Mouse (Mus musculus) cerebellum, postnatal 36 days (tissue): Measurements from ENCODE around the gene Slc20a1.

ENCODE experiments used
- DNase-seq, 2 experiments: peaks; one replicate each; pipeline ENCODE4 v3.0.0; 2021 to 2022; ENCODE audit warnings: mixed read lengths in 2 of 2

The Slc20a1 gene

DNA sequence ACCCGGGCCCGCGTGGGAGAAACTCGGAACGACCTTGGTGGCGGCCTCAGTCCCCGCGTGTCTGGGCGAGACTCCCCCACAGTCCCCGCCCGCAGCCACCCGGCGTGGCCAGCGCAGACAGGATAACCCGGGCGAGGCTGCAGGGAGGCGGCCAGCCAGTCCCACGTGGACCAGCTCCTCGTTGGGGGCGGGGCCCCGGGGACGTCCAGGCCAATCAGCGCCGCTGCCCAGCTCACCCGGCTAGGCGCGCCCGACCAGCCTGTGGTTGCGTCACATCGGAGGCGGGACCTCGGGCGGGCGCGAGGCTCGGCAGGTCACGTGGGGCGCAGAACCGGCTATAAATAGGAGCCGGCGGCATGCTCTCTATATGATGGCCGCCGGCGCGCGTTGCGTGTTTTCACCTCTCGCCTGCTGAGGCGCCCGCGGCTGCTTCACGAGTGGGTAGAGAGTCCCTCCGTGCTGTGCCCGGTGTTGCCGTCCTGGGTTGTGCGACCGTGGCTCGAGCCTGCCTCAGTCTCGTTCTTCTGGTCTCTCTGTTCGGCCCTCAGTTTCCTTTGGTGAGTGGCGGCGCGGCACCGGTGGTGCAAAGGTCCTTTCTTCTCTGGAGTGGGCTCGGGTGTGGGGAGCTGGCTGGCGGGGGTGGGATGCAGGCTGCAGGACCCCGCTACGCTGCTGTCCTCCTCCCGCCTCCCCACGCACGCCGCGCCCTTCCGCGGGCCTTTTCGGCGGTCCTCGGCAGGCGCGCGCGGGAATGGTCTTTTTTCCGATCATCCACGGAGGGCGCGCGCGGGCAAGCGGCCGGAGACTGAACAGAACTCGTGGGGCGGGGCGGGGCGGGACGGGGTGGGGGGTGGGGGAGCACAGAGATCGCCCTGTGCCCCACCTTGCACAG, at the start of gene Slc20a1:
Gene Slc20a1 (plus strand): TSS at position 329 of the 892 bp plus-strand sequence.
- peak; percentile 98 to 100 for DNase-seq

DNA sequence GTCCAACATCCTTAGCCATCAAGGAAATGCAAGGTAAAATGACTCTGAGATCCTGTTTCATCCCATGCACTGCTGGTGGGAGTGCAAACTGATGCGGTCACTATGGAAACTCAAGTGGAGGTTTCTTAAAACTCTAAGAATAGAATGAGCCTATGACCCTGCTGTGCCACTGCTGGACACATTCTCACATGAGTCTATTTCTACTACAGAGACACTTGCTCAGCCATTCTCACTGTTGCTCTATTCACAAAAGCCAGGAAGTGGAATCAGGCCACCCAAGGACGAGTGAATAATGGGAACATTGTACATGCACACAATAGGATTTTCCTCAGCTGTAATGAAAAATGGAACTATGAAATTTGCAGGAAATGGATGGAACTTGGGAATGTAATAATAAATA, 49.7 kb upstream of the Slc20a1 start:
- no peak for DNase-seq

DNA sequence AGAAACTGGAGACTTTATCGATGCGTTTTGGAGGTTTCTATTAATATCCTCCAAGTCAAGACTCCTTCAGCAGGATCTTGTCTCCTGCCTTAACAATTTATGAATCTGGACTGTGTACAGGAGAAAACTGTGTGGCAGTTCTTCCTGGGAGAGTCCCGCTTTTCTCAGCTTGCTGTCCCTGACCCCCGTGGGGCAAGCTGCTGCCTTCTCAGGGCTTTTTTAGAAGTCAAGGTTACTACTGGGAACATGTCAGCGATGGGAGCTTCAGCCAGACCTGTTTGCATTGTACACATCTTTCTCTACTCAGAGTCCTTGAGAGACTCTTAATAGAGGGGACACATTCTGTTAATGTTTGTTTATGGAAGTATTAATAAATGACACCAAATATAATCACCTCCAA, 48.2 kb upstream of the Slc20a1 start:
- DNase-seq: no peak

DNA sequence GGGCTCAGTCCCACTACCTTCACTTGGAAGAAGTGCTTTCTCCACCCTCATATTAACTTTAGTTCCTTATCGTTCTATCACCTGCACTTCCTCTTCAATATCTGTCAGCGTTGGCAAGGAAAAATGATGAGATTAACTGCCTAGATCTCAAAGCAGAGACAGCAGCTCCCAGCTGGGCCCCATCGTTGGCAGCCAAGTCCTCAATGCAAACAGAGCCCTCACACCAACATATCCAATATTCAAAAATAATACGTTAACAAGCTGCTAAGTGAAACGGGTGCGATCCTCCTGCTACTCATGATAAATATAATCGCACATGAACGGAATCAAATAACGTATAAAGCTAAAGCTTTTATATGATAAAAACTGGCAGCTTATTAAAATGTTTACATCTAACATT, 47.5 kb upstream of the Slc20a1 start:
- DNase-seq: no peak

DNA sequence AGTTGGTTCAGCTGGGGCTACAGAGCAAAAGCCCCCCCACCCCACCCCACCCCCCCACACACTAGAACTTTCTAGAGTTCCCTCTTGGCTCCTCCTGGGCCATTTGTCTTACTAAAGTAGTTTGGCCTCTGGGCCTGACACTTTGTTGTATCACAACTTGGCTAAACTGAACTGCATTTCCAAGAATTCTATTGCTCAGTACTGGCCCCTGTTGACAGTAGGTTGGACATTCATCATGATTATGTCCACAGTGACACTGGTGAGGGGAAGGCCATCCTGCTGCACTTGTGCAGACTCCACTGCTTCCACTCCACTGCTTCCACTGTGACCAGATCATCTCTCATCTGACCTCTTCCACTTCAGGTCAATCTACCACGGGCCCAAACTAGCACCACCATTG, 45.8 kb upstream of the Slc20a1 start:
- DNase-seq: no peak

DNA sequence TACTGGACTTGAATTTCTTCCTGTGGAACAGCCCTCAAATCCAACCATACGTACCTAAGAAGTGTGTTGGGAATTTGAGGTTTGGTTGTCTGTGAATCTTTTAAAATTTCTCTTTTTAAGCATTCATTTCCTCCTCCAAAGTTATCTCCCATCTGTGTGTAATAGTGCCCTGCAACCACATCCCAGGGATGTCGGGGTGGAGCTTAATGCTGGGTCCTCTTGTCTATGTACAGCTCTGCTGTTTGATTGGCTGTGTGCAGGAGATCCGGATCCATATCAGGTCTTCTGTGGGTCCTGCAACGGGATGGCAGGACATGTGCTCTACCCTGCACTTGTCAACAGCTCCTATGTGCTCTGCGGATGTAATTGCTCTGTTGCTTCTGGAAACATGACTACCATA, 33.7 kb upstream of the Slc20a1 start:
- no peak for DNase-seq

DNA sequence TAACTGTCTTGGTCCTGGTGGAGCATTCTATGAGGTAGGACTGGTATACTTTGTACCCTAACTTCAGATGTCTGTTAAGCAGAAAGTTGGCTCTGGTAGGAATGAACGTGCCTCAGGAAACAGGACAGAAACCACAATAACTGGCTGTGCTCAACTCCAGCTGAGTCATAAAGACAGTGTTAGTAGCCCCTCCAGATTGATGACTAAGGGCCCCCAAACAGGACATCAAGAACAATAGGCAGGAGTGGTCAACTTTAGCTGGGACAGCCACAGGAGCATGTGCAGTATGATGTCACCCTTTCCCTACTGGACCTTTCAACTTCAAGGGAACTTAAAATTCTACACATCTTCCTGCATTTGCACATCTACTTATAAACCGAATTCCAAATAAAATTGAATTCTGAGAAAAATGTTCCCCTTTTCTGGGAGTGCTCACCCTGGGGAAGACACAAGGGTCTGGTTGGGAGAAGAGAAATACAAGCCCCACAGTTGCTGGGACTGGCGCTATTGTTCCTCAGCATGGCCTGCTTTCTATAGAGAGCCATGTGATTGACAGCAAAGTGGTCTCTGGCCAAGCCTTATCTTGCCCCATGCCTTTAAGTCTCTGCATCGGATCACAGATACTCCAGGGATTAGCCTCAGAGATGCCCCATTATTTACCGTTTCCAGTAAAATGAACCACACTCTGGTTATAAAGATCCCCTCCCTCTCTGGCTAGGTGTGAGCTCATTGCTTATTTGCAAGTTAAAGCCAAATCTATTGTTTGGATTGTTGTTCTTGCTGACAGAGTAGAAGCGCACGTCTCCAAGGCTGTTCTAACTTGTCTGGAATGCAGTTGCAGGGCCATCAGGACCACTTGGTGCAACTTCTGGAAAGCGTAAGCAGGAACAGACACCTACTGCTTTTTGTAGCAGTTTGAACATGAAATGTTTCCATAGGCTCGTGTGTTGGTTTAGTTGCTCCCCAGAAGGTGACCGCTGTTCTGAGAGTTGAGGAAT, 31.8 kb upstream of the Slc20a1 start:
- DNase-seq: no peak

DNA sequence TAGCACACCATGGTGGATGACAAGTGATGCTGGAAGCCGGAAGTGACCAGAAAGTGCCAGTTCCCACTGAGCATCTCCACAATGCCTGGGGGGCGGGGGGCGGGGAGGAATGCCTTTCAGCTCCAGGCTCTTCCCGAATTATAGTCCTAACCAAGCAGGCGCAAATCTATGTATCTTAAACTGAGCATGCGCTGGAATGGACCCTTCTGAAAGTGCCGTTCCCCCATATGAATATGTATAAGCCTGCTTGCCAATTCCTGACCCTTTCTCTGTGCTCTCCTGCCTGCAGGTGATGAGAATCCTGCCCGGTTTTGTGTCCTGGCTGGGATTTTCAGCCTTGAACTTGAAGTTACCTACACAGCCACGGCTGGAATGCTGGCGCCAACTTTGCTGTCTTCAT, 25.2 kb upstream of the Slc20a1 start:
- no peak for DNase-seq

DNA sequence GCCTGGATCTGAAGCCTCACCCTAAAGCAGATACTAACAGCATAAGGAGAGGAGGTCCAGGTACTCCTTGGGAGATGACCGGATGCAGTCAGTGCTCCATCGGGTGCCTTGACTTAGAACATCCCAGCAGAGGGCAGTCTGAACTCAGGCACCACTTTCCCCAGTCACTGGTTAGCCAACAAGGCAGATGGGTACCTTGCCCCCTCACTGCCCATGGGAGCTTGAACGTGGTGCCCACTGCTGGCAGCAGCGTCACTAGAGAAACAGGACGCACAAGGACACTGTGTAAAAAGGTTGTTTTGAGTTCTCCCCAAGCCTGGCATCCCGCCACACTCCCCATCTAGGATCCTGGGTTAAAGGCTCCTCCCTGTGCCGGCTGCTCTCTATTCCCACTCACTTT, 24.1 kb upstream of the Slc20a1 start:
- peak; percentile 53 to 59 for DNase-seq

DNA sequence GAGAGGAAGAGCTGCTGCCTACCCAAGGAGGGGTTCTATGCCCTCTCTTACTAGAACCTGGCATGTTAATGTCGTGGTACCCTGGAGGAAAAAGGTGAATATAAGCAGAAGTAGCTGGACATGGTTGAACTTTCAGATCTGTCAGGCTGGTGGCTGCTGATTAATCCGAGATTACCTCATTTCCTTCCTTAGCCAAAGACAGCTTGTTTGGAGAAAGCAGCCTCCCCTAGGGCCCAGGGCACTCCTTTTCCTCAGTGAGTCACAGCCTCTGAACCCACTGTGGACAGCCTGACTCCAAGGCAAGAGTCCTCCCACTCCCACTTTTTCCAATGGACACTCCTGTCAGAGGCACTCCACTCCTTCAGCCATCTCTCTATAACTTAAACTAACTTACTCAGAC, 22.9 kb upstream of the Slc20a1 start:
- no peak for DNase-seq

DNA sequence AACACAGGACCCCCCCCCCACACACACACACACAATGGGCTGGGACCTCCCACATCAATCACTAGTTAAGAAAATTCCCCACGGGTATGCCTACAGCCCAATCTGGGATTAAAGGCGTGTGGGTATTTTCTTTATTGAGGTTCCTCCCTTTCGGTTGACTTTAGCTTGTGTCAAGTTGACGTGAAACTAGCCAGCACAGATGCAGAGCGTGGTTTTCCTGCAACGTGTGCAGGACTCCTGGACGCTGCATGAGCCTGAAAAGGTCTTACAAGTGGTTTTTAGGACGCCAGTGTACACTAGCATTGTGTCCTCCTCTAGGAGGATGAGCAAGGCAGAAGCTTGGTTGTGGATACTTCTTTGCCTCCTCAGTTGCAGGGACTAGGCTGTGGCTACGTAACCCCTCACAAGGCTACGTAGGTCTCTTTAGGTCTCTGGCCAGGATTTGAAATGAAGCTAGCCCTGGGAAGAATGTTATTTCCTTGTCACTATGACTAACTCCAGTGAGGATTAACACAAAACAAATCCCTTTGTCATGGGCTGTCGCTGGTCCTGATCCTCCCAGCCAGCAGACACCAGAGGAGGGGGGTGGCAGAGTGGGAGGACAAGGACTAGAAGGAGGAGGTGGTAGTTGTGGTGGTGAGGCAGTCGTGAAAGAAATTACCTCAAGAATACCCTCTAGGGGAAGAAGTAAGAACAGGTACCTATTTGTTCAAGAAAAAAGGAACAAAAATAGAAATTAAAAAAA, 21.7 kb upstream of the Slc20a1 start:
- DNase-seq: no peak

DNA sequence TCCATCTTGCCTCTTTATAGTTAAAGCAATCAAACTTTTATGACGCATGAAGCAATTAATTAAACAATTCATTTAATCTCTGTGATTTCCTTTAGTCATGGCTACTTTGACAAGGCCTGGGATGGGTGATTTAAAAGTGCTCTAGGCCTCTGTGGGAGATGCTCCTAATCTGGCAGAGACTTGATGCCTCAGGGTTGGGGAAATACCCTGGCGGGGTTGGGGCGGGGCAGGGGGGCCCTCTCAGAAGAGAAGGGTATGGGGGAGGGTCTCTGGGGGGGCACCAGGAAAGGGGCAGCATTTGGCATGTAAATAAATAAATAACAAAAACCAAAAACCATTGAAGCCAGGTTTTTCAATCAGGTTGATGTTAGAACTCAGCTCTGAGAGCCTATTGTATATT, 20.9 kb upstream of the Slc20a1 start:
- DNase-seq: no peak

DNA sequence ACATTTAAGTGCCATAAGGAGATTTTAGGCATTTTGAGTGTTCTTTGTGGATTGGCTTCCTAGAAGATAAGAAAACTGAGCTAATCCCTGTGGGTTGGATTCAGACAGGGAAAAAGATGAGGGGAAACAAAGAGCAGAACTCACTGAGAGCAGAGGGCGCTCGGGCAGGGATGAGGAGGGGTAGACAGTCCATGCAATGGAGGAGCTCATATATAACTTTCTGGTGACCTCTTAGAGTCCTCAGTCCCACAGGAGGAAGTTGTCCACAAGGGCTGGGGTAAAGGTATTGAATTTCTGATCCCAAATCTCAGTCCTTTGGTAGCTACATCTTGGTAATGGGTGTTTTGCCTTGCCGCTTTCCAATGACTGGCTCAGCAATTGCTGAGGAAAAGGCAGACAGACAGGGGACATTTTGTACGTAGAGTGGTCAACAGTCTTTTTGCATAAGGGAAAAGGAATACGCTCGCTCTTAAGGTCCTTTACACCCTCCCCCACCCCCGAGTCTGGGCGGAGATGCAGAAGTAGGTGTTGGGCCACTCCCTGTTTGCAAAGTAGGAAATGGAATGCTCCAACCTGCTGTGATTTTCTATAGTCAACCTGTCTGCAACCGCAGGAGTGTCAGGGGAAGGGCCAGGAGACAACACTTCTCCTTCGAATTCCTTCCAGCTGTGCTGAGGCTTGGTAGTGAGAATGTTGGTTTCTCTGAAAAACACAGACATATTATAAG, 20.2 kb upstream of the Slc20a1 start:
- DNase-seq: no peak

DNA sequence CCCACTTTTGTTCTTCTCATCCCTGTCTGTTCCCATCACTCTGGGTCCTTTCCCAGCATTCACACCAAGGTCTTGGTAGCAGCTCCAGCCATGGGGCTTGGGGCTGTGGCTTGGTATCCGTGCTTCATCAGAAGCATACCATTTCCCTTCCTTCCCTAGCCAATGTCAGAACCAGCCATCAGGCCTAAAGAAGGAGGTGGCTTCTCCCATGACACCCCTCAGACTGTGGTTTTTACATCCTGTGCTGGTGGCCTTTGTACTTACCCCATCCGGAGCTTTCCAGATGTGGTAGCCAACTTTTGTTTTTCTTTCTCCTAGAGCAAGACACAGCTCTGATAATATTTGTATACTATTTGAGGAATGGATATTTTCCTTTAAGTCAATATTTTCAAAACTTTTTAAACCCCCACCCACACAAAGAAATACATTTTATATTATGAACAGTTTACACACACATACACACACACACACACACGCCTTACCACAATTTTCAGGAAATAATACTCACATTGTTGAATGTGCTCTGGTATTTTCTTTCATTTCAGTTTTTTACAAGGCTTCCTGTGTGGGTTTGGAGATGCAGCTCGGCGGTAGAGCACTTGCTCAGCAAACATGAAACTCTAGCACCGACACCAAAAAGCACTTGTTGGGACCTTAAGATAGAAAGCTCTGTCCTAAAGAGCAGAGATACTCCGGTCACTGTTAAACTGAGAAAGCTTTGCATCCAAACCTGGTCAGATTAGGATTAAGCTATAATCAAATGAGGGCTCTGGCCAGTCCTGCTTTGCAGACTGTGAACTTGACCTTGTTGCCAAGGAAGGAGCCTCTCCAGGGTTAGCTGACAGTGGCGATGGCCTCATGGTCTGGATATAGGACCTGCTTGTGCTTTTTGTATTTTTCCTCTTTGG, 18.4 kb upstream of the Slc20a1 start:
- no peak for DNase-seq

DNA sequence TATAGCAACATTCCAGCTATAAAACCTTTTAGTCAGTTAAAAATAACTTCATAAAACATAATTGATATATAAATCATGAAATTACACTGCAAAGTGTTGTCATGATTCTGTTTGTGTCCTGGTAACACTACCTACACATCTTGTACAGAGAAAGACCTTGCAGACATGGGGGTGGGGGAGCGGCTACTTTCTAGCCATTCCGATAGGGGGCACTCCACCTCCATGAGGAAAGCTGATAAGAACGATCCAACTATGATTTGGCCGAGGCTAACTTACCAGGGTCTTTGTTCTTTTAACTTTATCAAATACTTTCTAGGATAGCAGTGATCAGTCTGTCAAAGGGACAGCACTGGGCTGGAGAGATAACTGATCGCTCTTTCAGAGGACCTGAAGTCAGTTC, 17.1 kb upstream of the Slc20a1 start:
- DNase-seq: no peak

DNA sequence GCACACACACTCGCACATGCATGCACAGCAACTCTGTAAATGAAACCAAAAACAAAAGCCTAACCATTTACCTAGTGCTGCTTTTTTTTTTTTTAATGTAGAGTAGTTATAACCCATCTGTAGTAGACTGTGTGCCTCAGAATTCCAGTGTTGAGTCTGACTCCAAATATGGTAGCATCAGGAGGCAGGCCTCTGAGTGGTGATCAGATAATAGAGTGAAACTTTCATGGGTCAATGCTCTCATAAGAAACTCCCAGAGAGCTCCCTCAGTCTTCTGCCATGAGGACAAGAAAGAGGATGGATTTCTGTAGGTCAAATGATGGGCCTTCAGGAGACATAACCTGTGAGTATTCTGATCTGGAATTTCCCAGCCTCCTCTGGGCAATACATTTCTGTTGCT, 16.2 kb upstream of the Slc20a1 start:
- no peak for DNase-seq

DNA sequence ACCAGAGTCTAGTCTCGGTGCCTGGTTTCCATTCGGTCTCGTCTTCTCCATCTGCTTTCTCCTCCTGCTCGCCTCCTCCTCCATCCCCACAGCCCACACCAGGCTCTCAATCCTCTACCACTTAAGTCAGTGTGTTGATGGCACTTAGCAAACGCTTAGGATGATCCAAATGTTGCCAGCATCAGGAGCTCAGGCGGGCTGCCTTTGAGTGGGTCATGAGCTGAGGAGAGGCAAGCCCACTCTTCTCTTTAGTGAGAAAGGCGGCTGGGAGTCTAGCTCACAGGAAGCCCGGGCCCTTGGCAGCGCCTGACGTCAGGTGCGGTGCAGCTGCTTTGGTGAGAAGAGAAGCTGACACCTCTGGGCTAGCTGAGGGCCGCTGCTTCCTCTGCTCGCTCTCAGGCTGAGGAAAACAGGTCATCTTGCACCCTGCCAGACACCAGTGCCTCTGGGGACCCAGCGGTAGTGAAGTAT, 15.0 kb upstream of the Slc20a1 start:
- no peak for DNase-seq

DNA sequence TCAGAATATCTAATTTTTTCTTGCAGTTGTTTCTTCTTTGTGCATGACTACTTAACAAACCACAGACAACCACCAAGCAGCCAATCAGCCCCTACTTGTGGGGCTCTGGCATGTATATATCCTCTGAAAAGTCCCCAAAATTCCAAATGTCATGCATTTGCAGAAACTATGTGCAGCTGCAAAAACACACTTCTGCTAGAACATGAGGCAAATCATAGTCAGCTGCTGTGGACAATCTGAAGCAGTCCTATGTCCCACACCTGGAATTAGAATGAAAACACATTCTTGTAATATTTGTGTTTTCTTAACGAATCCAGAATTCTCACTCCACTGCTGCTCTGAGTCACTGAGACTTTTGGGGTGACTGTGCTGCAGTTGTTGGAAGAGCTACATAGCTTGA, 13.7 kb upstream of the Slc20a1 start:
- no peak for DNase-seq

DNA sequence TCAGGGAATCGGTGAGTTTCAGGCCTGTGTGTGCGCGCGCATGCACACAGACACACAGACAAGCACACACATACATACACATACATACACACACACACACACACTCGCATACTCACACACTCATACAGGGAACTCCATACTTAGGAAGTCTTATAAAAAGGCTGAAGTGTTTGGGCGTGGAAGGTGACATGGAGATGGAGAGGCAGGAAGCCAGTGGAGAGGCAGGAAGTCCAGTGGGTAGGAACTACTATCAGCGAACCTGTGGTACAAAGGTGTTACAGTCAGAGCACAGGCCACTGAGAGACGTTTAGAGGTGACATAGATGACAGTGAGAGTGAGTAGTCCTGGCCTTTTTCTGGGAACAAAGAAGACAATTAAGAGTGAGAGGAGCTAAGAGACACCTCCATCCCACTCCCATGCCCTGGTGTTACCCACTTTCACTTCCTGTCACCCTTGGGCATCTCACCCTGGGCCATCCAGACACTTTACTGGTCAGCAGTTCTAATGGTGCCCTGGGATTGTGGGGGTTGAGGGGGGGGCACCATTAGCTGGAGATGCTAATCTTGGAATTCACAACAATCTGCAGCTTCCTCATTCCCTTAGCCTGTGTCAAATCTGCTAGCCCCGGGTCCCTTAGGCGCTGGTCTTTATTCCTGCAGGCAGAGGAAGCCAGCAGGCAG, 12.8 kb upstream of the Slc20a1 start:
- DNase-seq: no peak

DNA sequence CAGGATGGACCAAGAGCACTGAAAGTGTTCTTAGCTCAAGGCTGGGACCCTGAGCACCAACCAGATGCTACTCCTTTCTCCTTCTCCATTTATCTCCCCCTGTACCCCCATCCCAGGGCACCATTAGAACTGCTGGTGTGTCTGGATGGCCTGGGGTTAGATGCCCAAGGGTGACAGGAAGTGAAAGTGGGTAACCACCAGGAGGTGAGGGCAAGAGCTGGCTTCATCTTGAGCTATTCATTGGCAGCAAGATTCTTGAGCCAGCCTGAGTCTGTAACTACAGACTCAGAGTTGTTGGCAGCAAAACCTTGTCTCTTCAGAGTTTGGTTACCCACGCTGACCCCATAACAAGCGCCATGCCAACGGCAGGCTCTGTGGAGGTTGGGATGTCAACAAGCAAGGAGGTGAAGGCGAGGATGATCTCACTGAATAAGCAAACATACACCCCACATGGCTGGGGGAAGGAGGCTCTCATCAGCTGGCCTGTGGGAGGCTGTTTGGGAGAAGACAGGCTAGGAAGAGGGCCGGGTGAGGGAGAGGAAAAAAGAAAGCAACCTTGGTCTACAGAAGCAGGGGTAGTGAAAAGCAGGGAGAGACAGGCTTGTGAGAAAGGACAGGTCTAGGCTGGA, 12.2 kb upstream of the Slc20a1 start:
- DNase-seq: no peak
